In genomic region chr19:55815010-55815790, GRCm38 (mm10) we compare ENCODE assay signal across 15 mouse cellular contexts.
DNase-seq lines count a peak whose midpoint lies in the region; ATAC-seq lines count a peak whose summit lies in the region.
"Had no signal": no experiment of that assay in that cellular context is flagged by ENCODE, and none has a peak within 500 bp of the region (broad histone marks: within the 10 kb centered on the region; RNA-seq: fewer than 3 reads in every experiment).

No protein-coding gene starts in this region.

- no peak overlapping the region for H3K4me3 ChIP-seq in hindbrain, embryonic 11.5 days (ENCODE audit: low read depth, low read length)
- no peak overlapping the region for H3K4me3 ChIP-seq in hindbrain, embryonic 14.5 days (replicated peaks; ENCODE audit: low read length)
- H3K4me3 ChIP-seq in embryonic facial prominence, embryonic 11.5 days (ENCODE audit: low read depth, low read length): no peak overlapping the region
- no peak overlapping the region; the same call in 1 of the 2 replicates for H3K4me3 ChIP-seq in limb, embryonic 13.5 days
- H3K4me3 ChIP-seq: stomach, embryonic 15.5 days had no signal

- H3K9me3 ChIP-seq in hindbrain, embryonic 11.5 days (ENCODE audit: control insufficient read depth, low read length): no peaks in the 10 kb centered on the region
- no peaks in the 10 kb centered on the region for H3K9me3 ChIP-seq in hindbrain, embryonic 14.5 days (ENCODE audit: control insufficient read depth, low read length)
- H3K9me3 ChIP-seq in embryonic facial prominence, embryonic 11.5 days (replicated peaks; ENCODE audit: control insufficient read depth, low read length): no peaks in the 10 kb centered on the region
- no peaks in the 10 kb centered on the region for H3K9me3 ChIP-seq in limb, embryonic 13.5 days
- H3K9me3 ChIP-seq: stomach, embryonic 15.5 days had no signal

- DNase-seq in hindbrain, embryonic 11.5 days (ENCODE audit: low spot score): peak; percentile 33
- no peak for DNase-seq in hindbrain, embryonic 14.5 days (ENCODE audit: low spot score)
- peak; percentile 84 for DNase-seq in embryo, embryonic 10.5 days (ENCODE audit: low spot score)
- peak; percentile 94 for DNase-seq in embryonic facial prominence, embryonic 11.5 days (ENCODE audit: low spot score)
- no peak for DNase-seq in spleen, postnatal 4 days (ENCODE audit: low spot score in 2 of 2)
- no peak for DNase-seq in ovary, postnatal 14 days (ENCODE audit: low spot score)
- DNase-seq: adrenal gland, adult 2 months; gastrocnemius, postnatal 10 days; kidney, postnatal 10 days; lung, postnatal 4 days; right cerebral cortex, postnatal 4 days; thymus, postnatal 36 days had no signal

- H3K27me3 ChIP-seq in hindbrain, embryonic 11.5 days (ENCODE audit: control insufficient read depth, insufficient read depth, low read length): no peaks in the 10 kb centered on the region
- H3K27me3 ChIP-seq in hindbrain, embryonic 14.5 days (ENCODE audit: control insufficient read depth, insufficient read depth, low read length): no peaks in the 10 kb centered on the region
- H3K27me3 ChIP-seq in embryonic facial prominence, embryonic 11.5 days (ENCODE audit: control insufficient read depth, insufficient read depth, low read length): no peaks in the 10 kb centered on the region
- H3K27me3 ChIP-seq in limb, embryonic 13.5 days: no peaks in the 10 kb centered on the region
- H3K27me3 ChIP-seq: stomach, embryonic 15.5 days had no signal

- no peaks in the 10 kb centered on the region for H3K4me1 ChIP-seq in hindbrain, embryonic 11.5 days (replicated peaks; ENCODE audit: control insufficient read depth, insufficient read depth, low read length)
- H3K4me1 ChIP-seq in hindbrain, embryonic 14.5 days (replicated peaks; ENCODE audit: control insufficient read depth, insufficient read depth, low read length): no peaks in the 10 kb centered on the region
- peaks cover 2% of the 10 kb centered on the region; the same call in 1 of the 2 replicates for H3K4me1 ChIP-seq in embryonic facial prominence, embryonic 11.5 days (ENCODE audit: control insufficient read depth, insufficient read depth, low read length)
- H3K4me1 ChIP-seq in limb, embryonic 13.5 days: peaks cover 83% of the 10 kb centered on the region
- H3K4me1 ChIP-seq: stomach, embryonic 15.5 days had no signal

- H3K27ac ChIP-seq in hindbrain, embryonic 11.5 days (ENCODE audit: low read depth, low read length): no peak overlapping the region
- no peak overlapping the region for H3K27ac ChIP-seq in hindbrain, embryonic 14.5 days
- peak overlapping the region; percentile 25 for H3K27ac ChIP-seq in embryonic facial prominence, embryonic 11.5 days (replicated peaks; ENCODE audit: low read depth, low read length)
- peak overlapping the region; percentile 69 for H3K27ac ChIP-seq in limb, embryonic 13.5 days
- H3K27ac ChIP-seq: liver, embryonic 14.5 days; stomach, embryonic 15.5 days had no signal

- H3K9ac ChIP-seq in hindbrain, embryonic 11.5 days (ENCODE audit: low read depth, low read length): no peak overlapping the region
- H3K9ac ChIP-seq in hindbrain, embryonic 14.5 days: no peak overlapping the region
- H3K9ac ChIP-seq in embryonic facial prominence, embryonic 11.5 days (replicated peaks; ENCODE audit: low read length): no peak overlapping the region
- 0 out of 2 replicates have a peak overlapping the region, but pooled peaks have one; percentile 4 for H3K9ac ChIP-seq in limb, embryonic 13.5 days
- H3K9ac ChIP-seq: liver, embryonic 14.5 days; stomach, embryonic 15.5 days had no signal

- 57% methylated on average over 15 of the region's 15 CpGs for WGBS in hindbrain, embryonic 11.5 days
- WGBS in hindbrain, embryonic 14.5 days: 81% methylated on average over 15 of the region's 15 CpGs
- WGBS in embryonic facial prominence, embryonic 11.5 days: 26% methylated on average over 15 of the region's 15 CpGs
- WGBS in limb, embryonic 13.5 days: 12% methylated on average over 15 of the region's 15 CpGs

- no peak overlapping the region for H3K4me2 ChIP-seq in hindbrain, embryonic 11.5 days (replicated peaks; ENCODE audit: low read depth, low read length)
- H3K4me2 ChIP-seq in hindbrain, embryonic 14.5 days (replicated peaks): no peak overlapping the region
- 0 out of 2 replicates have a peak overlapping the region, but pooled peaks have one; percentile 2 for H3K4me2 ChIP-seq in embryonic facial prominence, embryonic 11.5 days (ENCODE audit: low read depth, low read length)
- H3K4me2 ChIP-seq in limb, embryonic 13.5 days (replicated peaks): peak overlapping the region; percentile 49
- H3K4me2 ChIP-seq: stomach, embryonic 15.5 days had no signal

- no peaks in the 10 kb centered on the region for H3K36me3 ChIP-seq in hindbrain, embryonic 11.5 days (ENCODE audit: control insufficient read depth, insufficient read depth, low read length)
- H3K36me3 ChIP-seq in hindbrain, embryonic 14.5 days (replicated peaks; ENCODE audit: control insufficient read depth, insufficient read depth): no peaks in the 10 kb centered on the region
- H3K36me3 ChIP-seq in embryonic facial prominence, embryonic 11.5 days (replicated peaks; ENCODE audit: control insufficient read depth, insufficient read depth, low read depth, low read length): no peaks in the 10 kb centered on the region
- H3K36me3 ChIP-seq in limb, embryonic 13.5 days: peaks cover 24% of the 10 kb centered on the region

- ATAC-seq in hindbrain, embryonic 11.5 days (ENCODE audit: low FRiP score): no peak
- ATAC-seq in hindbrain, embryonic 14.5 days (ENCODE audit: low FRiP score): no peak
- ATAC-seq in embryonic facial prominence, embryonic 11.5 days (replicated peaks; ENCODE audit: insufficient number of reproducible peaks, low FRiP score, low TSS enrichment, low read depth): peak; percentile 89
- ATAC-seq in limb, embryonic 13.5 days (ENCODE audit: low FRiP score, low read depth): peak; percentile 89

Comparison
In these comparisons a context has a peak if more than half of its experiments do, and no peak if none do; other contexts are left out.
1. DNase-seq: peak in hindbrain, embryonic 11.5 days (single experiment), embryo, embryonic 10.5 days (single experiment) and embryonic facial prominence, embryonic 11.5 days (single experiment); none in hindbrain, embryonic 14.5 days (single experiment), spleen, postnatal 4 days (0 of 2) and ovary, postnatal 14 days (single experiment).
2. ATAC-seq: peak in embryonic facial prominence, embryonic 11.5 days (single experiment) and limb, embryonic 13.5 days (single experiment); none in hindbrain, embryonic 11.5 days (single experiment) and hindbrain, embryonic 14.5 days (single experiment).
3. H3K27ac ChIP-seq: peak in embryonic facial prominence, embryonic 11.5 days (single experiment) and limb, embryonic 13.5 days (single experiment); none in hindbrain, embryonic 11.5 days (single experiment) and hindbrain, embryonic 14.5 days (single experiment).
4. H3K4me2 ChIP-seq: peak in embryonic facial prominence, embryonic 11.5 days (single experiment) and limb, embryonic 13.5 days (single experiment); none in hindbrain, embryonic 11.5 days (single experiment) and hindbrain, embryonic 14.5 days (single experiment).